Mouse (Mus musculus) spleen, adult 2 months (tissue): ENCODE results near the gene Pcnx4. TPM values are rescaled to one million over a fixed set of nuclear protein-coding genes. Genes with fewer than 3 reads are reported as not detected.

ENCODE experiments used
- DNase-seq, 2 experiments: peaks; one replicate each; pipeline versions ENCODE4 v3.0.0 to v3.0.0-alpha.2; 2012 to 2021; ENCODE audit warnings: low spot score in 2 of 2, low read depth in 1 of 2
- H3K27ac ChIP-seq: fragments of 200-500 bp; 2 replicates; pipeline ENCODE4 v1.5.1; 2012; ENCODE audit warnings: low read length, inconsistent platforms; ENCODE audit not compliant: insufficient read depth
- H3K27me3 ChIP-seq: fragments of 200-500 bp; 2 replicates; pipeline ENCODE4 v1.6.1; 2012; ENCODE audit warnings: mild to moderate bottlenecking, moderate library complexity, low read length, inconsistent platforms; ENCODE audit not compliant: control insufficient read depth, insufficient read depth
- H3K36me3 ChIP-seq: fragments of 200-500 bp; 2 replicates; pipeline ENCODE4 v1.6.1; 2012; ENCODE audit warnings: mild to moderate bottlenecking, low read length, inconsistent platforms; ENCODE audit not compliant: control insufficient read depth, insufficient read depth
- H3K4me1 ChIP-seq: fragments of 200-500 bp; 2 replicates; pipeline ENCODE4 v1.6.1; 2011; ENCODE audit warnings: inconsistent platforms; ENCODE audit not compliant: control insufficient read depth, insufficient read depth, insufficient read length
- H3K4me3 ChIP-seq: fragments of 200-500 bp; 2 replicates; pipeline ENCODE4 v1.5.1; 2011; ENCODE audit warnings: mild to moderate bottlenecking, inconsistent platforms; ENCODE audit not compliant: insufficient read depth, insufficient read length; ENCODE audit errors: extremely low read depth
- POLR2A ChIP-seq: fragments of 200-500 bp; IDR thresholded peaks from 2 replicates; pipeline ENCODE4 v1.6.1; 2011; ENCODE audit warnings: low read depth, low read length, inconsistent platforms
- whole genome bisulfite sequencing: fragments of 180-500 bp; shearing (Covaris S2); methylation state at CpG from one replicate; pipeline ENCODE4 v1.1.7; 2018; 5-methylcytosine and 5-hydroxymethylcytosine counted together
- polyA plus RNA-seq: library from polyadenylated mRNA; depleted of rRNA; stranded (reverse); fragments of >200 nt; gene quantifications from 2 replicates; pipeline ENCODE4 v1.2.3, GENCODE M21; 2012; rRNA removed

Pcnx4 gene
- polyA plus RNA-seq, 1 experiment = 1.6 TPM

- no peak for TF ChIP-seq POLR2A
- H3K4me3 ChIP-seq = no peak overlapping the region
- WGBS = 92% methylated on average over 7 of the region's 7 CpGs
- no peaks in the 10 kb centered on the region for H3K36me3 ChIP-seq
- H3K27me3 ChIP-seq = no peaks in the 10 kb centered on the region
- H3K27ac ChIP-seq = no peak overlapping the region
- no peaks in the 10 kb centered on the region for H3K4me1 ChIP-seq
- no peak for DNase-seq
These were observed 92.6 kb downstream of the Pcnx4 start for GRCm38 (mm10) chr12:72628751-72629150.

Other genes starting within 250 kb of the Pcnx4 start
- 4.5 and 5.2 TPM in 2 replicates for gene Rtn1, start 127.3 kb upstream of the Pcnx4 start, polyA plus RNA-seq
- gene Lrrc9, start 94.5 kb upstream of the Pcnx4 start, polyA plus RNA-seq = 0.04 TPM in 1 of 2 replicates, not detected in the other
- not detected in 2 replicates for gene Gm4756, start 113.3 kb downstream of the Pcnx4 start, polyA plus RNA-seq
- 14.6 and 14.8 TPM in 2 replicates for gene Dhrs7, start 128.5 kb downstream of the Pcnx4 start, polyA plus RNA-seq
- 12.5 and 15.2 TPM in 2 replicates for gene Ppm1a, start 221.1 kb downstream of the Pcnx4 start, polyA plus RNA-seq